Mouse (Mus musculus): ENCODE data around the gene Ccdc13. TPM values are rescaled to one million over a fixed set of nuclear protein-coding genes. Genes with fewer than 3 reads are reported as not detected.
A peak's percentile ranks its signal among the peaks of the same experiment; 100 is the strongest.

The Ccdc13 gene
- polyA plus RNA-seq (2014; fragmentation: Nextera tagmentation; extraction: Ambion mirVana), result 2.3 and 2.9 TPM in 2 replicates

DNA sequence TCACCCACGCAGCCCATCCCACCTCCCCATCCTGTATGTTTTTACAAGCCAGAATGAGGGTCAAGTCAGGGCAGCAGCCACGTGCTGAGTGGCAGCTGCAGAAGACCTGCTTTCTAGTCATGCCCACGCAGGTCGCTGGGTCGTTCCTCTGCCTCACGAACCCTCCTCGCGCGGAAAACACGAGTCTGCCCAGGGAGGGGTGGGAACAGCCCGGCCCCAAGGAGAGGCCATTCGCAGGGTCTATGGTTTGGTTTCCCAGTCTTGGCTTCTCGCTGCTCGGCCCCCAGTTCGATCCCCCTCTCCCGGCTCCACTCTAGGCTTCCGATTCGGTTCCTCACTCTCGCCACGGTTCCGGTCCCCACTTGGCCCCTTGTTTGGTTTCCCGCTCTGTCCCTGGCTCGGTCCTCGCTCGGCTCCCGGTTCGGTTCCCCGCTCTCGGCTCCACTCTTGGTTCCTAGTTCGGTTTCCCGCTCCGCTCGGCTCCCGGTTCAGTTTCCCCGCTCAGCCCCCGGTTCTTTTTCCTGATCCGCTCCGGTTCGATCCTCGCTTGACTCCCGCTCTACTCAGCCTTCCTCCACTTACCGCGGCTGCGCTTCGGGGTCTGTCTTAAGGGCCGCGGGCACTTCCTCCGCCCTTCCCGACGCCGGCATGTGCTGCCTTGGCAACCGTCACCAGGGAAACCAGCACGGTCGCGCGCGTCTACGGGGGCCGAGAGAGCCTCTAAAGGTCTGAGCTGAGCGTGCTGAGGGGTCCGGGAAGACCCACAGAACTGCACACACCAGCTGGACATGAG is at the start of gene Ccdc13:
Ccdc13 (minus strand) TSS at position 633 of the 793 bp plus-strand sequence.
- H3K36me3 ChIP-seq (ENCODE audit: control insufficient read depth, insufficient read depth, low read length), result no peaks in the 10 kb centered on the region
- no peak within 1 kb of the TSS for H3K27ac ChIP-seq (replicated peaks; ENCODE audit: low read depth, low read length)
- H3K27me3 ChIP-seq (ENCODE audit: control insufficient read depth, insufficient read depth, low read length), result no peaks in the 10 kb centered on the region
- WGBS, result 3% methylated on average over 61 of the region's 61 CpGs
- 0 out of 2 replicates have a peak, but pooled peaks cover 4% of the 10 kb centered on the region for H3K4me1 ChIP-seq (ENCODE audit: control insufficient read depth, insufficient read depth, low read length)
- DNase-seq (peak; percentile 95), ATAC-seq (ENCODE audit: low FRiP score, low TSS enrichment) (peak; percentile 89)
- H3K9ac ChIP-seq (replicated peaks; ENCODE audit: low read length), result peak within 1 kb of the TSS; percentile 32
- H3K4me2 ChIP-seq (ENCODE audit: low read length), result peak within 1 kb of the TSS; percentile 72
- peak within 1 kb of the TSS; percentile 46 for H3K4me3 ChIP-seq (replicated peaks; ENCODE audit: low read depth, low read length)
- no peaks in the 10 kb centered on the region for H3K9me3 ChIP-seq (ENCODE audit: control insufficient read depth, low read length)

DNA sequence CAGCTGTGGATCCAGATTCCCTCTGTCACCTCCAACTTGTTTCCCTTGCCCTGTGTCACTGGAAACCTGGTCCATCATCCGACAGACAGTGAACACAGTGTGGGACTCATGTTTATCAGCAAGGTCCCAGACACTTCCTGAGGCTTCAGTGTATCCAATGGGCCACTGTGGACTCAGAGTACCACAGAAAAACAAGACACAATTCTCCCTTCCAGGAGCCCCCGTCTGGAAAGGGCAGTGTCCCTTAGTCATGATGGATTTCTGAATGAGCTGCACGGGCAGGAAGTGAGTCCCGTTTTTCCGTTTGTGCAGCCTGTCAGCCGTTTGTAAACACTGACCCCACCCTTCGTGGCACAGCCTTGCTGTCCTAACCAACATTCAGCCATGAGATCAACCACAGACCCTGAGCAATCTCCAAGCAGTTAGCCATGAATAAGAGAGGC is 42.8 kb upstream of the Ccdc13 start:
- Histone ChIP-seq H3K4me2 (ENCODE audit: low read length) (no peak overlapping the region), H3K4me1 (ENCODE audit: control insufficient read depth, insufficient read depth, low read length) (no peaks in the 10 kb centered on the region), H3K36me3 (ENCODE audit: control insufficient read depth, insufficient read depth, low read length) (no peaks in the 10 kb centered on the region), H3K4me3 (replicated peaks; ENCODE audit: low read depth, low read length) (no peak overlapping the region), H3K27ac (replicated peaks; ENCODE audit: low read depth, low read length) (no peak overlapping the region), H3K27me3 (ENCODE audit: control insufficient read depth, insufficient read depth, low read length) (no peaks in the 10 kb centered on the region), H3K9me3 (ENCODE audit: control insufficient read depth, low read length) (no peaks in the 10 kb centered on the region), H3K9ac (replicated peaks; ENCODE audit: low read length) (no peak overlapping the region)
- DNase-seq (no peak), ATAC-seq (ENCODE audit: low FRiP score, low TSS enrichment) (no peak)
- 84% methylated on average over 7 of the region's 7 CpGs for WGBS

DNA sequence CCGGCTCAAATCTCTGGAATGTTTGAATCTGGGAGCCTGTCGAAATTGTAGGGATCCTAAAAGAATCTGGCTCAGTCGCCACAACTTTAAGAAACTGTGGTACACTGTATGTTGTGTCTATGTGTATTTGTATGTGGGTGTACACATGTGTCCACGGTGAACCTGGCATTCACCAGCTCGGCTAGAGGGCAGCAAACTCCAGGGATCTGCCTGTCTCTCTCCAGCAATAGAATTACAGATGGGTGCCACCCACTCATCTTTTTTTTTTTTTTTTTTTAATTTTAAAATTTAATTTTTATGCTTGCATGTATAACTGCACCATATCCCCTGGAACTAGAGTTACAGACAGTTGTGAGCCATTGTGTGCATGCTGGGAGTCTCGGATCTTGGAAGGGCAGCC is 42.0 kb upstream of the Ccdc13 start:
- H3K27me3 ChIP-seq (ENCODE audit: control insufficient read depth, insufficient read depth, low read length), result no peaks in the 10 kb centered on the region
- H3K36me3 ChIP-seq (ENCODE audit: control insufficient read depth, insufficient read depth, low read length), result no peaks in the 10 kb centered on the region
- H3K9me3 ChIP-seq (ENCODE audit: control insufficient read depth, low read length), result no peaks in the 10 kb centered on the region
- no peaks in the 10 kb centered on the region for H3K4me1 ChIP-seq (ENCODE audit: control insufficient read depth, insufficient read depth, low read length)
- ATAC-seq (ENCODE audit: low FRiP score, low TSS enrichment), result no peak
- no peak overlapping the region for H3K27ac ChIP-seq (replicated peaks; ENCODE audit: low read depth, low read length)
- no peak for DNase-seq
- WGBS, result 82% methylated on average over 6 of the region's 6 CpGs
- H3K4me3 ChIP-seq (replicated peaks; ENCODE audit: low read depth, low read length), result no peak overlapping the region
- no peak overlapping the region for H3K4me2 ChIP-seq (ENCODE audit: low read length)
- no peak overlapping the region for H3K9ac ChIP-seq (replicated peaks; ENCODE audit: low read length)

DNA sequence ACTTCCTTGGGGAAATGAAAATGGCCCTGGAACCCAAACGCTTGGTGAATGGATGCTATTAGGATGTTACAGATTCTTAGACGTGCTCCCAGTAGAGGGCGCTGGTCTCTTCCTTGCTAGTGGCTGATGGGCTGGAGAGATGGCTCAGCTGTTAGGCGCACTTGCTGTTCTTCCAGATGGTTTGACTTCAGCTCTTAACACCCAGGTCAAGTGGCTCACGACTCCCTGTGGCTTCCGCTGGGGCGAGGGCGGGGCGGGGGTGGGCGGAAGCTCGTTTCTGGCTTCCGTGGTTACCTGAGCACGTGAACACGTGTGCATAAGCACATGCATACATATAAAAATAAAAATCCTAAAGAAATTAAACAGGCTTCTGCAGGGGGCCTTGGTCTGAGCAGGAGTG is 41.6 kb upstream of the Ccdc13 start:
- H3K4me2 ChIP-seq (ENCODE audit: low read length), result peak overlapping the region; percentile 28; the same call in 1 of the 2 replicates
- no peak overlapping the region for H3K4me3 ChIP-seq (replicated peaks; ENCODE audit: low read depth, low read length)
- DNase-seq, result peak; percentile 78
- no peak overlapping the region for H3K27ac ChIP-seq (replicated peaks; ENCODE audit: low read depth, low read length)
- no peak for ATAC-seq (ENCODE audit: low FRiP score, low TSS enrichment)
- WGBS, result 30% methylated on average over 14 of the region's 14 CpGs
- no peaks in the 10 kb centered on the region for H3K4me1 ChIP-seq (ENCODE audit: control insufficient read depth, insufficient read depth, low read length)
- no peaks in the 10 kb centered on the region for H3K9me3 ChIP-seq (ENCODE audit: control insufficient read depth, low read length)
- H3K9ac ChIP-seq (replicated peaks; ENCODE audit: low read length), result no peak overlapping the region
- H3K27me3 ChIP-seq (ENCODE audit: control insufficient read depth, insufficient read depth, low read length), result no peaks in the 10 kb centered on the region
- no peaks in the 10 kb centered on the region for H3K36me3 ChIP-seq (ENCODE audit: control insufficient read depth, insufficient read depth, low read length)

DNA sequence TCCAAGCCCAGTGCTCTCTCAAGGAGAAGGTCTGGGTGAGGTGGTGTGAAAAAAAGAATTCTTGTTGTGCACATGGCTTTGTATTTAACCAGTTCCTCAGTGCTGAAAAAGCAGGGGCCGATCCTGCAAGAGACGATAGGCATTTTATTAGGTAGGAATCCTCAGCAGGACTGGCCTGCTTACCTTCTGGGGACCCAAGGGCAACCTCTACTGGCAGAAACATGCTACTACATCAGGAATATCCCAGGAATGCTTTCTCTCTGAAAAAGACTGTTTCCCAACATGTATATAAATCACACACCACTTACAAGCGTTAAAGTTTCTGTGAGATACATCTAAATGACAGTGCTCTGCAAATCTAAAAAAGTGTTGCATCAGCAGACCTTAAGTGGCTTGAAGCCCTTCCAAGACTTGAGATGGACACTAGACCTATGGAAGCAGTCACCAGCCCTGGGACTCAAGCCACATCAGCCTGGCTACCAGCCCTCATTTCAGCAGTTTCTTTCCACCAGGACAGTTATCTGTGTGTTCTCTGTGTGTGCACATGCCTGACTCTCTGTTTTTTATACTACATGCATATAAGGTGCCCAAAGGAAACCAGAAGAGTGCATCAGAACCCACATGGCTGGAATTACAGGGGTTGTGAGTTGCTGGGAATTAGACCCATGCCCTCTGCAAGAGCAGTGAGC is 37.9 kb upstream of the Ccdc13 start:
- Histone ChIP-seq H3K9ac (replicated peaks; ENCODE audit: low read length) (no peak overlapping the region), H3K4me3 (replicated peaks; ENCODE audit: low read depth, low read length) (no peak overlapping the region), H3K36me3 (ENCODE audit: control insufficient read depth, insufficient read depth, low read length) (no peaks in the 10 kb centered on the region), H3K27me3 (ENCODE audit: control insufficient read depth, insufficient read depth, low read length) (no peaks in the 10 kb centered on the region), H3K27ac (replicated peaks; ENCODE audit: low read depth, low read length) (no peak overlapping the region), H3K4me2 (ENCODE audit: low read length) (no peak overlapping the region), H3K4me1 (ENCODE audit: control insufficient read depth, insufficient read depth, low read length) (no peaks in the 10 kb centered on the region), H3K9me3 (ENCODE audit: control insufficient read depth, low read length) (no peaks in the 10 kb centered on the region)
- WGBS, result 17% methylated on average over 3 of the region's 3 CpGs
- DNase-seq (peak; percentile 85), ATAC-seq (ENCODE audit: low FRiP score, low TSS enrichment) (no peak)

DNA sequence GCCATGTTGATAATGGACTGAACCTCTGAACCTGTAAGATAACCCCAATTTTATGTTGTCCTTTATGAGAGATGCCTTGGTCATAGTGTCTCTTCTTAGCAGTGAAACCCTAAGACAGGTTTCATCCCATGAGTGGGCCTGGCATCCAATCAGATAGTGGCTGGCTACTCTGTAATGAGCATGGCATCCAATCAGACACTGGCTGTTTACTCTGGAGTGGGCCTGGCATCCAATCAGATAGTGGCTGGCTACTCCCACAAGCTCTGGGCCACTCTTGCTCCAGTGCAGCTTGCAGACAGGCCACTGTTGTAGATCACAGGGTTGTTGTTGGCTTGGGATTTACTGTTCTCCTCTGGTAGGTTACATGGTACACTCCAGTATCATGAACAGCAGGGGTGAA is 34.3 kb upstream of the Ccdc13 start:
- no peak for ATAC-seq (ENCODE audit: low FRiP score, low TSS enrichment)
- H3K27ac ChIP-seq (replicated peaks; ENCODE audit: low read depth, low read length), result no peak overlapping the region
- H3K9ac ChIP-seq (replicated peaks; ENCODE audit: low read length), result no peak overlapping the region
- H3K36me3 ChIP-seq (ENCODE audit: control insufficient read depth, insufficient read depth, low read length), result no peaks in the 10 kb centered on the region
- H3K4me1 ChIP-seq (ENCODE audit: control insufficient read depth, insufficient read depth, low read length), result no peaks in the 10 kb centered on the region
- H3K4me3 ChIP-seq (replicated peaks; ENCODE audit: low read depth, low read length), result no peak overlapping the region
- no peak overlapping the region for H3K4me2 ChIP-seq (ENCODE audit: low read length)
- no peaks in the 10 kb centered on the region for H3K9me3 ChIP-seq (ENCODE audit: control insufficient read depth, low read length)
- no peak for DNase-seq
- H3K27me3 ChIP-seq (ENCODE audit: control insufficient read depth, insufficient read depth, low read length), result no peaks in the 10 kb centered on the region

DNA sequence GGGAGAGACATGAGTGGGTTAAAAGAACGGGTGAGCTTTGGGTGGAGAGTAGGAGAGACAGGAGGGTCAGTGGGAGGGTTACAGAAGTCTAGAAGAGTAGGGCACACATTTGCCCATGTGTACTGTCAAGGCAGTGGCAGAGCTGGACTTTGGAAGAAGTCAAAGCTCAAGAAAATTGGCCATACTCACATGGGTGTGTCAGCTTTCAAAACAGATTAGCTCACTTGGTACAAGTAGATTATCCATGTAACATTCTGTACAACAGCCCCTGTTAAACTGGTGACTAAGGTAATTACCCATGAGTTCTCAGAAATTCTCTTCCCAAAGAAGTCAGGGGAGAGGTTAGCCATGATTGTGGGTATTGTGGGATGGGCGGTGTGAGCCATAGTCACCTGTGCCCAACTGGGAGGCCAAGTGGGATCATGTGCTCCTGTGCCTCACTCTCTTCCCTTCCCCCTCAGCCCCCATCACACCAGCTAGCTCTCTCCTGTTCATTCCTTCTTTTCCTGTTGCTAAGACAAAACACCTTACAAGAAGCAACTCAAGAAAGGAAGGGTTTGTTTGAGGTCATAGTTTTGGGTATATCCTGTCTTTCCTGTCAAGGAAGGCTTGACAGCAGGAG is 32.9 kb upstream of the Ccdc13 start:
- no peak overlapping the region for H3K4me3 ChIP-seq (replicated peaks; ENCODE audit: low read depth, low read length)
- no peak for DNase-seq
- H3K9ac ChIP-seq (replicated peaks; ENCODE audit: low read length), result no peak overlapping the region
- H3K27me3 ChIP-seq (ENCODE audit: control insufficient read depth, insufficient read depth, low read length), result no peaks in the 10 kb centered on the region
- no peaks in the 10 kb centered on the region for H3K9me3 ChIP-seq (ENCODE audit: control insufficient read depth, low read length)
- no peak for ATAC-seq (ENCODE audit: low FRiP score, low TSS enrichment)
- WGBS, result 85% methylated on average over 2 of the region's 2 CpGs
- H3K27ac ChIP-seq (replicated peaks; ENCODE audit: low read depth, low read length), result no peak overlapping the region
- H3K36me3 ChIP-seq (ENCODE audit: control insufficient read depth, insufficient read depth, low read length), result no peaks in the 10 kb centered on the region
- no peak overlapping the region for H3K4me2 ChIP-seq (ENCODE audit: low read length)
- H3K4me1 ChIP-seq (ENCODE audit: control insufficient read depth, insufficient read depth, low read length), result no peaks in the 10 kb centered on the region

DNA sequence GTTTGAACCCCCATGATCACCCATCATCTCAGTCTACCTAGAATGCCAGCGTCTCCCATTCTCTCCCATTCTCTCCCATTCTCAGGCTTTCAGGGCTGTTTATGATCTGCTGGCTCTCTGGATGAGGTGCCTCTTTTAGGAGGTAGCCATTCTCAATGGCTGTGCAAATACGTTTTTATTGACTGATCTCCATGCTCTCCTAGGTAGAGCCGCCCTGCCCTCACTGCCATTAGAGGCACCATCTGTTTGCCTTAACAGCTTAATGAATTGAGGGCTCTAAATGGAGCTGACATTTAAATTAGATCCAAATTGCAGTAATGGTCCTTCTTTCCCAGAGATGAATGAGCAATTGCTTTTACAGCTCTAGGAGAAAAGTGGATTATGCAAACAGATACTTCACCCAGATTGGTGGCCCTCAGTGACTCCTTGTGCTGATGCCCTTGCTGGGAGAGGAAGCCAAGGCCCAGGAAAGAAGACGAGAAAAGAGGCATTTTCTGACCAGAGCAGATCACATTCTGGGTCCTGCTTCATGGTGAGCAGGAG is 30.8 kb upstream of the Ccdc13 start:
- H3K9ac ChIP-seq (replicated peaks; ENCODE audit: low read length), result no peak overlapping the region
- no peak for DNase-seq
- ATAC-seq (ENCODE audit: low FRiP score, low TSS enrichment), result no peak
- H3K27ac ChIP-seq (replicated peaks; ENCODE audit: low read depth, low read length), result no peak overlapping the region
- no peaks in the 10 kb centered on the region for H3K27me3 ChIP-seq (ENCODE audit: control insufficient read depth, insufficient read depth, low read length)
- H3K4me1 ChIP-seq (ENCODE audit: control insufficient read depth, insufficient read depth, low read length), result no peaks in the 10 kb centered on the region
- H3K4me3 ChIP-seq (replicated peaks; ENCODE audit: low read depth, low read length), result no peak overlapping the region
- WGBS, result 64% methylated on average over 4 of the region's 4 CpGs
- no peaks in the 10 kb centered on the region for H3K36me3 ChIP-seq (ENCODE audit: control insufficient read depth, insufficient read depth, low read length)
- H3K4me2 ChIP-seq (ENCODE audit: low read length), result no peak overlapping the region
- no peaks in the 10 kb centered on the region for H3K9me3 ChIP-seq (ENCODE audit: control insufficient read depth, low read length)

All from midbrain, embryonic 14.5 days (tissue).